Comparison of ENCODE assay signal across 8 mouse cellular contexts in genomic region chr10:28485574-28485973, GRCm38 (mm10).
A peak's percentile ranks its signal among the peaks of the same experiment; 100 is the strongest.
DNase-seq lines count a peak whose midpoint lies in the region; ATAC-seq and TF ChIP-seq lines count a peak whose summit lies in the region.

No protein-coding gene starts in this region.

- WGBS in kidney, embryonic 16.5 days = 55% methylated on average over 3 of the region's 3 CpGs
- 41% methylated on average over 3 of the region's 3 CpGs for WGBS in liver, postnatal 0 days (ENCODE audit: insufficient replicate concordance)
- WGBS in intestine, embryonic 16.5 days = 40% methylated on average over 3 of the region's 3 CpGs

- peak; percentile 57; the same call in 1 of the 2 replicates for ATAC-seq in kidney, embryonic 16.5 days (ENCODE audit: low FRiP score, low TSS enrichment)
- ATAC-seq in liver, postnatal 0 days = 0 out of 2 replicates have a peak, but pooled peaks have one; percentile 21
- ATAC-seq in intestine, embryonic 16.5 days = no peak

- H3K4me2 ChIP-seq in kidney, embryonic 16.5 days (replicated peaks; ENCODE audit: low read depth, low read length) = no peak overlapping the region
- H3K4me2 ChIP-seq in liver, postnatal 0 days (ENCODE audit: low read depth, low read length) = no peak overlapping the region
- no peak overlapping the region for H3K4me2 ChIP-seq in intestine, embryonic 16.5 days (ENCODE audit: low read depth, low read length)

- H3K9me3 ChIP-seq in kidney, embryonic 16.5 days (ENCODE audit: low read length) = no peaks in the 10 kb centered on the region
- H3K9me3 ChIP-seq in liver, postnatal 0 days (ENCODE audit: low read length) = no peaks in the 10 kb centered on the region
- H3K9me3 ChIP-seq in intestine, embryonic 16.5 days (ENCODE audit: control insufficient read depth, low read length) = no peaks in the 10 kb centered on the region

- H3K4me1 ChIP-seq in kidney, embryonic 16.5 days (ENCODE audit: insufficient read depth, low read length) = no peaks in the 10 kb centered on the region
- H3K4me1 ChIP-seq in liver, postnatal 0 days (ENCODE audit: insufficient read depth) = no peaks in the 10 kb centered on the region
- H3K4me1 ChIP-seq in intestine, embryonic 16.5 days (ENCODE audit: control insufficient read depth, insufficient read depth, low read length) = no peaks in the 10 kb centered on the region

- peak; percentile 74 for TF ChIP-seq CTCF in liver, postnatal 0 days (IDR thresholded peaks at IDR 0.05; ENCODE audit: low read depth)

- DNase-seq in ovary, adult 18-20 months (ENCODE audit: low spot score) = peak; percentile 9
- no peak for DNase-seq in ovary, postnatal 10 days (ENCODE audit: low spot score)
- peak; percentile 82 for DNase-seq in brain, adult 2 months (ENCODE audit: low read depth, low spot score)
- DNase-seq in fat pad, adult 2 months (ENCODE audit: extremely low read depth, low read depth, low spot score) = peak; percentile 4
- DNase-seq in liver, postnatal 0 days = peak; percentile 33
- DNase-seq in retina, embryonic 14.5 days (ENCODE audit: low spot score) = peak; percentile 44

- no peak for TF ChIP-seq EP300 in liver, postnatal 0 days (IDR thresholded peaks at IDR 0.05; ENCODE audit: low read depth)

- H3K4me3 ChIP-seq in kidney, embryonic 16.5 days (ENCODE audit: low read length) = no peak overlapping the region
- H3K4me3 ChIP-seq in liver, postnatal 0 days (ENCODE audit: low read depth, low read length) = no peak overlapping the region
- no peak overlapping the region for H3K4me3 ChIP-seq in intestine, embryonic 16.5 days (ENCODE audit: low read length)

- no peak overlapping the region for H3K9ac ChIP-seq in kidney, embryonic 16.5 days (replicated peaks; ENCODE audit: low read length)
- no peak overlapping the region for H3K9ac ChIP-seq in liver, postnatal 0 days (replicated peaks)
- no peak overlapping the region for H3K9ac ChIP-seq in intestine, embryonic 16.5 days (ENCODE audit: low read depth, low read length)

- H3K27ac ChIP-seq in kidney, embryonic 16.5 days (ENCODE audit: low read length) = no peak overlapping the region
- no peak overlapping the region for H3K27ac ChIP-seq in liver, postnatal 0 days (ENCODE audit: low read depth)
- H3K27ac ChIP-seq in intestine, embryonic 16.5 days (ENCODE audit: low read length) = no peak overlapping the region

- H3K27me3 ChIP-seq in kidney, embryonic 16.5 days (ENCODE audit: insufficient read depth, low read length) = no peaks in the 10 kb centered on the region
- H3K27me3 ChIP-seq in liver, postnatal 0 days (ENCODE audit: insufficient read depth, low read length) = no peaks in the 10 kb centered on the region
- no peaks in the 10 kb centered on the region for H3K27me3 ChIP-seq in intestine, embryonic 16.5 days (replicated peaks; ENCODE audit: control insufficient read depth, insufficient read depth, low read length)

- H3K36me3 ChIP-seq in kidney, embryonic 16.5 days (ENCODE audit: insufficient read depth, low read length) = no peaks in the 10 kb centered on the region
- no peaks in the 10 kb centered on the region for H3K36me3 ChIP-seq in liver, postnatal 0 days (replicated peaks; ENCODE audit: insufficient read depth, low read length)
- no peaks in the 10 kb centered on the region for H3K36me3 ChIP-seq in intestine, embryonic 16.5 days (ENCODE audit: control insufficient read depth, insufficient read depth, low read length)
